Mouse (Mus musculus) brain, embryonic 14.5 days (tissue): Measurements from ENCODE around the gene Wdr48.

ENCODE experiments used
- CTCF ChIP-seq: fragments of 200-500 bp; IDR thresholded peaks from 2 replicates; pipeline ENCODE4 v1.5.1; 2012; ENCODE audit warnings: inconsistent platforms, mild to moderate bottlenecking, moderate library complexity, borderline replicate concordance; ENCODE audit not compliant: insufficient read depth, insufficient read length; ENCODE audit errors: extremely low read depth
- POLR2A ChIP-seq: fragments of 200-500 bp; IDR thresholded peaks from 2 replicates; pipeline ENCODE4 v1.6.1; 2012; ENCODE audit warnings: mild to moderate bottlenecking, inconsistent platforms, borderline replicate concordance; ENCODE audit not compliant: poor library complexity, insufficient read depth, insufficient read length, severe bottlenecking; ENCODE audit errors: extremely low read depth

- TF ChIP-seq CTCF (no peak), POLR2A (peak; percentile 65; the same call in 1 of the 2 replicates)
Observed at GRCm38 (mm10) chr9:119894339-119895009, at the start of gene Wdr48.
